Mouse (Mus musculus): ENCODE data around the gene Clic5.
"Not testable (repeated sequence)": the region's sequence is repeated elsewhere in the genome, so short reads cannot be mapped to it uniquely, and the experiment has no call there.

The Clic5 gene

GRCm38 (mm10) chr17:44188042-44188768, at the start of gene Clic5:
TSS of gene Clic5 (plus strand) at chr17:44188584.
- peak; percentile 99 for DNase-seq

DNA sequence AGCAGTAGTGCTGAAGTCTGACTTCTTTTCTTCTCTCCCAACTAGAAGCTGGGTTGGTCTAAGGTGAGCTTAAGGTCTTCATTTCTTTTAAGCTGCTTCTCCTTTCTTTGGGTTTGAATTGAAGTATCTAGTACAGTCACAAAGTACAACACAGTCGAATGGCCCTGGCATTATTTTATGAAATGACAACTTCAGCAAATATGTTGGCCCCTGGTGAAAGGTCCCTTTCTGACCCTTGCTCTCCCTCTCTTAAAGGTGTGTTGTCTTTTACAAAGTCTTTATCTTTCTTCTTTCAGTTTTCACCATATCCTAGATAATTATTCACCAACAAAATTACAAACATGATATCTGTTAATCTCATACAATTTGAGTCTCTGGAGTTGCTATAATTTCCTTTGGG, 42.6 kb upstream of the Clic5 start:
- DNase-seq: no peak

DNA sequence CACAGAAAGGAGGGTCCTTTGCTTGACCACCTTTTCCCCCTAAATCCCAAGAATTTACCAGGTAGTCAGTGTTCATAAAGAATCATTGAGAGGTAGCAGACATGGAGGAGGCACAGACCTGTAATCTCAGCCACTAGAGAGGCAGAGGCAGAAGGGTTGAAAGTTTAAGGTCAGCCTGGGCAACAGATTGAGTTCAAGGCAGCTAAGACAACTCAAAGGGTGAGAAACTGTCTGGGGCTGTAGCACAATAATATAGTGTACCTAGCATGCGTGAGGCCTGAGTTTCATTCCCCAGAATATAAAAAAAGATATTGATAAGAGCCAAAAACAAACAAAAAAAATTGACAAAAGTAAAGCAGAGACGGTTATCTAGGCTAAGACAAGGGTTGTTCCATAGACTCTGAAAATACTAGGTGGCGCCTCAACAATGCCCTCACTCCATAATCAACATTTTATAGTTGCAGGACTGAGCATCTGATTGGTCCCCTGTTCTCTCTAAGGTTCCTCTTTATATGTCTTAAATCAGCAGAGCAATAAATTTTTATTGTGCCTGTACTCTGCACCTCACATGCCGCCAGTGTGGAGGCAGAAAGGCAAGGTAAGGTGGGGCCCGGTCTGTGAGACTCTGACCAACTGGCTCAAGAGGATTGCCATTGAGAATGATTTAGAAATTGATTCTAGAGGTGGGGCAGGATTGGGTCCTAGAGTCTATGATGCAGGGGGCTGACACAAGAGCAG, 40.1 kb upstream of the Clic5 start:
- DNase-seq: no peak

DNA sequence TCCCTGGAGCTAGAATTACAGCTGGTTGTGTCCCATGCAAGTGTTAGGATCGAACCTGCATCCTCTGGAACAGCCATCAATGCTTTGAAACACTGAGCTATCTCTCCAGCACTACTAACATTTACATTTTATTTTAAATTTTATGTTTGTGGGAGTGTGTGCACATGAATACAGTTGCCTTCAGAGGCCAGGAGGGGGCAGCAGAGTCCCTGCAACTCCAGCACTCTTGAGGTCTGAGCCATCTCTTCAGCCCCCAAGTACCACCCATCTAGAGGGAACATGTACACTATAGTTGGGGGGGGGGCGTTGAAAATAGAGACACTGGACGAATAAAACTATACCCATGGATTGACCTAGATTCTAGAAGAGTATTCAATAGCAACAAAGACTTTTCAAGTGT, 37.3 kb upstream of the Clic5 start:
- DNase-seq: no peak

DNA sequence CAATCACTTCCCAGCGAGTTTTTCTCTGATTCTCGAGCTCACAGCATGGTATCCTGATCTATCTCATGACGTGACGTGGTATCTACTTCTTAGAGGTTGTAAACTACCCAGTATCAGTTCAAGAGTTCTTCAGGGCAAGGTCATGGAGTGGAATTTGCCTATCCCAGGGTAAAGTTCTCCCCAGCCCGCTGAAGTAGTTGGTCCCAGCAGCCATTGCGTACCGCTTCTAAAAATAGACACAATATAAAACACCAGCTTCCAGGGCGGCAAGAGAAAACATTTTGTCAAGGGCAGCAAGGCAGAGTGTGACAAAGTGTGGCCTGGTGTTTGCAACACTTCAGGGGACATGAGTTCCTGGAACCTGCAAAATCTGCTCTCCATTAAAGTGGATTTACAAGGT, 36.5 kb upstream of the Clic5 start:
- no peak for DNase-seq

GRCm38 (mm10) chr17:44153871-44154270, 34.5 kb upstream of the Clic5 start:
- DNase-seq: no peak

GRCm38 (mm10) chr17:44155204-44155603, 33.2 kb upstream of the Clic5 start:
- peak; percentile 28 for DNase-seq

DNA sequence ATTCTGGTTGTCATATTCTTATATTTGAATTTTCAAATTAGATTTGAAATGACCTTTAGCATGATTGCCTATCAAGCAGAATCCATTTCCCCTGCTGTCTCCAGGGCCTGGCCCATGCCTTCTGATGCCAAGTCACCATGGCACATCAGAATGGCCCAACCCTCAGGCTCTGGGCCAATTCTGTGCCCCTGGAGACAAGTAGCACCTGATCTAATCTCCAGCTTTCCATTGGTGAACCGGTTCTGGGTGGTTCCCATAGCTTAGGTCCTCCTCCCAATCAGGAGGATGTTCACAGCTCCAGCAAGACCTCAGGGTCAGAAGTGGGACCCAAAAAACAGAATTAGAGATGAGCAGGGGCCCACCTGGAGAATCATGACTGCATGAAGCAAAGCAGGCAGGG, 30.2 kb upstream of the Clic5 start:
- DNase-seq: peak; percentile 87

DNA sequence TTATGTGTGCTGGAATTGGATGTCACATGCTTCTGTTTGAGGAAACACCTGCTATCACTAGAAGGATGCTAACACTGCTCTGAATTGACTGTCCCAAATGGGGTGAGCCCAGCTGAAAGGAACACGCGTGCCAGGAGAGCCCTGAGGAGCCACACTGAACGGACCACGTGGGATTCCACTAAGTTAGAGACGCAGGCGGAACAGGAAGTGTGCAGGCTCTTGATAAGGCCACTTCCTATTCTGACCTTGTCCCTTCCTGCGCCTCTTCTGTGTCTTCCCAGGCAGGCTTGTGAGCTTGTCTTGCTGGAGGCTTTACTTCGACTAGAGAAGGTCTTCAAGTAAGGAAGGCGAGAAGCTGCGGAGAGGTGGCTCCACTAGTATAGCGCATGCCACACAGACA, 27.9 kb upstream of the Clic5 start:
- peak; percentile 89 for DNase-seq

DNA sequence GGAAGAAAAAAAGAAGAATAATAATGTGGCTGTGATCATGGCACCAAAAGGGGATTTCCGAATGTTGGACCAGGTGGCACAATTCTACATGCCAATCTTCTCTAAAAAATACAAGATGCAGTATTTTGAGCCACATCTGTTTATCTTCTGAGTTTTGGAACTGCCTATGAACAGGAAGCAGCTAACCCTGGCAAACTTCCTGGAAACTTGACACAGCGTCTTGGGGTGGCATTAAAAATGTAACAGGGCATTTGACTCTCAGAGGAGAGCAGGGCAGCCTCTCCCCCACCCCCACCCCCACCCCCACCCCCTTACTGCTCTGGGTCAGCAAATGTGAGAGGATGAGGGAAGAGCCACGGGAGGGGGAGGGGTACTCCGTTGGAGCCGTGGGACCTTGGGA, 25.9 kb upstream of the Clic5 start:
- DNase-seq: peak; percentile 81

- DNase-seq: no peak
Measured at GRCm38 (mm10) chr17:44162935-44163334, 25.4 kb upstream of the Clic5 start.

- peak; percentile 90 for DNase-seq
Measured at GRCm38 (mm10) chr17:44165730-44166347, 22.5 kb upstream of the Clic5 start.

- DNase-seq: peak; percentile 67
Measured at GRCm38 (mm10) chr17:44169676-44170075, 18.7 kb upstream of the Clic5 start.

GRCm38 (mm10) chr17:44170316-44170715, 18.1 kb upstream of the Clic5 start:
- DNase-seq: peak; percentile 87

GRCm38 (mm10) chr17:44171930-44172329, 16.5 kb upstream of the Clic5 start:
- peak; percentile 72 for DNase-seq

DNA sequence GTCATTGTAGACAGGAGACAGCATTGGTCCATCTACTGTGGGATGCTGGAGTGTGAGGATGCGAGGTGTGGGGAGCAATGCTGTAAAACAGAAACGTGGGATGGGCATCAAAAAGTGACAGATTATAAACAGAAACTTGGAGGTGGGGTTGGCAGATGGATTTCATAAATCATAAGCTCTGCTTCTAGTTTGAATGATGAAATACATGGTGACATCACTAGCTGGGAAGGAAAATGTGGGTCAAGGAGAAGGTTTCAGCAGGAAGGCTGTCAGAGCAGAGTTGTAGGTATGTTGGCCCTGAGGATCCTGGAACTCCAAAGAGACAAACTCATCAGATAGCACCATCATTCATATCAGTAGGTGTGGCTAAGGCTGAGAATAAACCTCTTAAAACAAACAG, 15.0 kb upstream of the Clic5 start:
- DNase-seq: no peak

- DNase-seq: peak; percentile 70
Measured at GRCm38 (mm10) chr17:44177291-44177690, 11.1 kb upstream of the Clic5 start.

GRCm38 (mm10) chr17:44181346-44181745, 7.0 kb upstream of the Clic5 start:
- DNase-seq: peak; percentile 76

- peak; percentile 82 for DNase-seq
Measured at GRCm38 (mm10) chr17:44186871-44187270, 1.5 kb upstream of the Clic5 start.

DNA sequence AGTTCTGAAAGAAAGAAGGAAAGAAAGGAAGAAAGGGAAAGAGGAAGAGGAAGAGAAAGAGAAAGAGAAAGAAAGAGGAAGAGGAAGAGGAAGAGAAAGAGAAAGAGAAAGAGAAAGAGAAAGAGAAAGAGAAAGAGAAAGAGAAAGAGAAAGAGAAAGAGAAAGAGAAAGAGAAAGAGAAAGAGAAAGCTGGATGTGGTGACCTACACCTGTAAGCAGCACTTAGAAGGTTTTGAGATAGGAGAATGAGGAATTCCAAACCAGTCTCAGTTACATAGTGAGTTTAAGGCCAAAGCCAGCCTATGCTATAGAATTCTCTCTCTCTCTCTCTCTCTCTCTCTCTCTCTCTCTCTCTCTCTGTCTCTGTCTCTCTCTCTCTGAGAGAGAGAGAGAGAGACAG, 847 bp upstream of the Clic5 start:
- not testable (repeated sequence) for DNase-seq

DNA sequence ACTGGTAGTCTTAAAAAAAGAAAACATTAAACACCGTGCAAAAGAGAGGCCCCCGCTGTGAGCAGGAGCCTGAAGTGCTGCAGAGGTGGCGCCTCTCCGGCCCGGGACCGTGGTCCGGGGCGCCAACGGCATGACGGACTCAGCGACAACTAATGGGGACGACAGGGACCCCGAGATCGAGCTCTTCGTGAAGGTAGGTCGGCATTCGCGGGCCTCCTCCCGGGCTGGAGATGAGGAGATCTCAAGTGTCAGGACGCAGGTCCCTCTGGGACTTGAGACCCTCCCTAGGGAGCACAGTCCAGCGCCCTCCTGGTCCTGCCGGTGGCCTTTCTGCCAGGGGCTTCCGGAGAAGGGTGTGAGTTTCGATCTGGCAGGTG, 373 bp downstream of the Clic5 start:
- DNase-seq: peak; percentile 95

DNA sequence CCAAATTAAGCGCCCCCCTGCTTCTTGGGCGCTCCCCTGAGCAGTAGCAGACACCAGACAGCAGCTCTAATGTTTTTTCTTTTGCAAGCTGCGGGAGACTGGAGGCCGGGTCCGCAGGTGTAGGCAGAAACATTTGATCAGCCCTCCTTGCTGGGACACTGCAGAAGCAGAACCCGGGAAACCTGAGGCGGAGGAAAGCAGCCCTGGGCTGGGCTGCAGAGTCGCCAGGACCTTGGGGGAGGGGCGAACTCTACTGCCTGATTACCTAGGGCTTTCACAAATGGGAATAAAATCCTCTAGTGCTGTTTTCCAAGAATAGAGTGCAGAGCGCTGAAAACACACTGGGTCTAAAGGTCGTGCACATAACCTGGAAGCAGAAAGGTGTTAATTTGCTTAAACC, 1.3 kb downstream of the Clic5 start:
- peak; percentile 95 for DNase-seq

DNA sequence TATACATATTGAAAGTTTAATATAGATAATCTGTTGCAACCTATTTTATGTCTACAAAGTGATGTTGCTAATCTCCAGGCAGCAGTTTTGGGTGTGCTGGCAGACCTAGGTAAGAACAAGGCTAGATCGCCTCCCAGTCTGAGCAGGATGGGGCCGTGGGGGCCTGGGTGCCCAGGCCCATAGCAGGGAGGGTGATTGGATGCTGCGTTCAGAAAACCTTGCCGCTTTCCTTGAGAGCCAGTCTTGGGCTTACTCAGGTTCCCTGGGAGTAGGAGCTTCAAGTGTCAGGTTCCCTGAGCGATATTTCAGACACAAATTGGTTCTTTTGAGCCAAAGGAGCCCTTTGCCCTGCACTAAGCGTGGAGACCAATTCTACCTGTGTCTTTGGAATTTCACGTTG, 1.9 kb downstream of the Clic5 start:
- peak; percentile 90 for DNase-seq

GRCm38 (mm10) chr17:44192981-44193380, 4.6 kb downstream of the Clic5 start:
- DNase-seq: peak; percentile 96
